Mouse (Mus musculus) kidney, embryonic 15.5 days (tissue): ENCODE results near the gene Ciart. TPM values are rescaled to one million over a fixed set of nuclear protein-coding genes. Genes with fewer than 3 reads are reported as not detected.
"Not testable (repeated sequence)": the region's sequence is repeated elsewhere in the genome, so short reads cannot be mapped to it uniquely, and the experiment has no call there.

Source experiments
- ATAC-seq: fragments of 200-750 bp; cut with Nextera tagmentation; replicated peaks from 2 replicates; pipeline ENCODE4 v1.8.0; 2017; ENCODE audit warnings: moderate TSS enrichment; ENCODE audit not compliant: low FRiP score
- H3K27ac ChIP-seq: fragments of 300-500 bp; sonication (generic); 2 replicates; pipeline ENCODE4 v1.5.1; 2015; ENCODE audit warnings: mild to moderate bottlenecking, inconsistent platforms
- H3K27me3 ChIP-seq: fragments of 300-500 bp; sonication (generic); 2 replicates; pipeline ENCODE4 v1.6.1; 2015; ENCODE audit warnings: inconsistent platforms
- H3K36me3 ChIP-seq: fragments of 300-500 bp; sonication (generic); 2 replicates; pipeline ENCODE4 v1.6.1; 2015; ENCODE audit warnings: inconsistent platforms
- H3K4me1 ChIP-seq: fragments of 300-500 bp; sonication (generic); 2 replicates; pipeline ENCODE4 v1.6.1; 2015; ENCODE audit warnings: inconsistent platforms
- H3K4me2 ChIP-seq: fragments of 300-500 bp; sonication (generic); 2 replicates; pipeline ENCODE4 v1.6.1; 2015; ENCODE audit warnings: moderate library complexity, mild to moderate bottlenecking, inconsistent platforms
- H3K4me3 ChIP-seq: fragments of 300-500 bp; sonication (generic); replicated peaks from 2 replicates; pipeline ENCODE4 v1.5.1; 2015; ENCODE audit warnings: mild to moderate bottlenecking, inconsistent platforms
- H3K9ac ChIP-seq: fragments of 300-500 bp; sonication (generic); 2 replicates; pipeline ENCODE4 v1.6.1; 2015; ENCODE audit warnings: mild to moderate bottlenecking, inconsistent platforms
- H3K9me3 ChIP-seq: fragments of 300-500 bp; sonication (generic); replicated peaks from 2 replicates; pipeline ENCODE4 v1.6.1; 2016; ENCODE audit warnings: inconsistent platforms
- WGBS: fragments of 180-500 bp; shearing (Covaris S2); methylation state at CpG from one replicate; pipeline ENCODE4 v1.1.7; 2015; ENCODE audit warnings: mixed read lengths; 5-methylcytosine and 5-hydroxymethylcytosine counted together
- polyA plus RNA-seq: library from polyadenylated mRNA; unstranded; fragments of >200 nt; fragmentation: Nextera tagmentation; extraction: Ambion mirVana; gene quantifications from 2 replicates; pipeline ENCODE4 v1.2.1, GENCODE M21; 2015

Gene Ciart
- polyA plus RNA-seq, 1 experiment from 2014 or later = 6.6 TPM

GRCm38 (mm10) chr3:95879063-95879462 lies 3.0 kb downstream of the Ciart start:
- Histone ChIP-seq H3K4me2 (no peak overlapping the region), H3K27ac (no peak overlapping the region), H3K36me3 (no peaks in the 10 kb centered on the region), H3K9ac (no peak overlapping the region), H3K9me3 (no peaks in the 10 kb centered on the region), H3K4me1 (peaks cover 19% of the 10 kb centered on the region), H3K27me3 (0 out of 2 replicates have a peak, but pooled peaks cover 4% of the 10 kb centered on the region), H3K4me3 (no peak overlapping the region)
- 92% methylated on average over 4 of the region's 4 CpGs for WGBS
- ATAC-seq = no peak

- H3K9me3 ChIP-seq = no peaks in the 10 kb centered on the region
- ATAC-seq = no peak
- H3K36me3 ChIP-seq = peaks cover 31% of the 10 kb centered on the region
- H3K4me1 ChIP-seq = peaks cover 17% of the 10 kb centered on the region
- WGBS = 72% methylated on average over 7 of the region's 7 CpGs
- peak overlapping the region; percentile 69 for H3K4me2 ChIP-seq
- H3K27me3 ChIP-seq = no peaks in the 10 kb centered on the region
- H3K27ac ChIP-seq = no peak overlapping the region; the same call in 1 of the 2 replicates
- peak overlapping the region; percentile 82 for H3K9ac ChIP-seq
- peak overlapping the region; percentile 74 for H3K4me3 ChIP-seq
Observed at GRCm38 (mm10) chr3:95872048-95872447, 10.0 kb downstream of the Ciart start.

- ATAC-seq = peak; percentile 94
- 0% methylated on average over 33 of the region's 33 CpGs for WGBS
- H3K9me3 ChIP-seq = no peaks in the 10 kb centered on the region
- peak within 1 kb of the TSS; percentile 74 for H3K4me3 ChIP-seq
- H3K27me3 ChIP-seq = no peaks in the 10 kb centered on the region
- H3K36me3 ChIP-seq = peaks cover 37% of the 10 kb centered on the region
- peak within 1 kb of the TSS; percentile 89 for H3K27ac ChIP-seq
- peaks cover 17% of the 10 kb centered on the region for H3K4me1 ChIP-seq
- peak within 1 kb of the TSS; percentile 69 for H3K4me2 ChIP-seq
- peak within 1 kb of the TSS; percentile 82 for H3K9ac ChIP-seq
Observed at GRCm38 (mm10) chr3:95871392-95871867, 10.6 kb downstream of the Ciart start, which contains the start of gene Mrps21. Gene Mrps21, minus strand, starts transcription at chr3:95871519.

GRCm38 (mm10) chr3:95870976-95871375 lies 11.1 kb downstream of the Ciart start:
- 6% methylated on average over 15 of the region's 15 CpGs for WGBS
- ATAC-seq = peak; percentile 37
- Histone ChIP-seq H3K27me3 (no peaks in the 10 kb centered on the region), H3K36me3 (peaks cover 41% of the 10 kb centered on the region), H3K9me3 (no peaks in the 10 kb centered on the region), H3K9ac (peak overlapping the region; percentile 82), H3K4me2 (peak overlapping the region; percentile 69), H3K27ac (peak overlapping the region; percentile 89), H3K4me3 (peak overlapping the region; percentile 74), H3K4me1 (peaks cover 17% of the 10 kb centered on the region)

- Histone ChIP-seq H3K4me1 (peaks cover 17% of the 10 kb centered on the region), H3K9ac (no peak overlapping the region), H3K27me3 (no peaks in the 10 kb centered on the region), H3K9me3 (no peaks in the 10 kb centered on the region), H3K36me3 (peaks cover 67% of the 10 kb centered on the region), H3K4me2 (no peak overlapping the region), H3K4me3 (no peak overlapping the region), H3K27ac (no peak overlapping the region)
- WGBS = 91% methylated on average over 2 of the region's 2 CpGs
- no peak for ATAC-seq
Observed at GRCm38 (mm10) chr3:95867408-95867807, 14.6 kb downstream of the Ciart start.

GRCm38 (mm10) chr3:95866071-95866470 lies 16.0 kb downstream of the Ciart start:
- H3K4me2 ChIP-seq = no peak overlapping the region
- no peak for ATAC-seq
- H3K36me3 ChIP-seq = peaks cover 75% of the 10 kb centered on the region
- no peak overlapping the region for H3K27ac ChIP-seq
- H3K4me1 ChIP-seq = peaks cover 11% of the 10 kb centered on the region; the same call in 1 of the 2 replicates
- 92% methylated on average over 5 of the region's 5 CpGs for WGBS
- H3K4me3 ChIP-seq = no peak overlapping the region
- no peaks in the 10 kb centered on the region for H3K27me3 ChIP-seq
- no peak overlapping the region for H3K9ac ChIP-seq
- no peaks in the 10 kb centered on the region for H3K9me3 ChIP-seq

GRCm38 (mm10) chr3:95865571-95865970 lies 16.5 kb downstream of the Ciart start:
- no peak for ATAC-seq
- H3K27me3 ChIP-seq = no peaks in the 10 kb centered on the region
- H3K36me3 ChIP-seq = peaks cover 75% of the 10 kb centered on the region
- H3K4me2 ChIP-seq = no peak overlapping the region
- no peaks in the 10 kb centered on the region for H3K9me3 ChIP-seq
- no peak overlapping the region for H3K9ac ChIP-seq
- no peak overlapping the region for H3K27ac ChIP-seq
- peaks cover 8% of the 10 kb centered on the region; the same call in 1 of the 2 replicates for H3K4me1 ChIP-seq
- 92% methylated on average over 20 of the region's 20 CpGs for WGBS
- H3K4me3 ChIP-seq = no peak overlapping the region

GRCm38 (mm10) chr3:95865050-95865449 lies 17.0 kb downstream of the Ciart start:
- Histone ChIP-seq H3K4me1 (0 out of 2 replicates have a peak, but pooled peaks cover 3% of the 10 kb centered on the region), H3K9me3 (no peaks in the 10 kb centered on the region), H3K4me2 (no peak overlapping the region), H3K4me3 (no peak overlapping the region), H3K27ac (no peak overlapping the region), H3K27me3 (no peaks in the 10 kb centered on the region), H3K9ac (no peak overlapping the region), H3K36me3 (peaks cover 73% of the 10 kb centered on the region)
- WGBS = 73% methylated on average over 5 of the region's 5 CpGs
- no peak for ATAC-seq

- no peak for ATAC-seq
- Histone ChIP-seq H3K36me3 (peaks cover 58% of the 10 kb centered on the region), H3K9ac (no peak overlapping the region), H3K4me1 (no peaks in the 10 kb centered on the region), H3K9me3 (no peaks in the 10 kb centered on the region), H3K27ac (no peak overlapping the region), H3K4me2 (no peak overlapping the region), H3K27me3 (no peaks in the 10 kb centered on the region), H3K4me3 (no peak overlapping the region)
- WGBS = 75% methylated on average over 7 of the region's 7 CpGs
Observed at GRCm38 (mm10) chr3:95863578-95863977, 18.5 kb downstream of the Ciart start.

GRCm38 (mm10) chr3:95861796-95862195 lies 20.3 kb downstream of the Ciart start:
- Histone ChIP-seq H3K4me2 (no peak overlapping the region), H3K27ac (no peak overlapping the region), H3K27me3 (no peaks in the 10 kb centered on the region), H3K4me3 (no peak overlapping the region), H3K9ac (no peak overlapping the region), H3K36me3 (peaks cover 41% of the 10 kb centered on the region), H3K9me3 (no peaks in the 10 kb centered on the region), H3K4me1 (no peaks in the 10 kb centered on the region)
- 51% methylated on average over 2 of the region's 2 CpGs for WGBS
- no peak for ATAC-seq

- H3K4me2 ChIP-seq = no peak overlapping the region
- H3K4me1 ChIP-seq = peaks cover 4% of the 10 kb centered on the region; the same call in 1 of the 2 replicates
- no peak overlapping the region for H3K4me3 ChIP-seq
- no peak overlapping the region for H3K27ac ChIP-seq
- H3K9me3 ChIP-seq = no peaks in the 10 kb centered on the region
- no peaks in the 10 kb centered on the region for H3K27me3 ChIP-seq
- H3K36me3 ChIP-seq = peaks cover 35% of the 10 kb centered on the region
- WGBS = 74% methylated on average over 10 of the region's 10 CpGs
- no peak overlapping the region for H3K9ac ChIP-seq
- ATAC-seq = no peak
Observed at GRCm38 (mm10) chr3:95861216-95861615, 20.8 kb downstream of the Ciart start.

- WGBS = 78% methylated on average over 3 of the region's 3 CpGs
- no peak overlapping the region for H3K4me2 ChIP-seq
- peaks cover 6% of the 10 kb centered on the region; the same call in 1 of the 2 replicates for H3K4me1 ChIP-seq
- H3K27ac ChIP-seq = no peak overlapping the region
- no peaks in the 10 kb centered on the region for H3K9me3 ChIP-seq
- H3K36me3 ChIP-seq = peaks cover 30% of the 10 kb centered on the region
- no peak overlapping the region for H3K9ac ChIP-seq
- no peaks in the 10 kb centered on the region for H3K27me3 ChIP-seq
- H3K4me3 ChIP-seq = no peak overlapping the region
- ATAC-seq = no peak
Observed at GRCm38 (mm10) chr3:95860323-95860722, 21.7 kb downstream of the Ciart start.

- not testable (repeated sequence) for H3K4me3 ChIP-seq, H3K9me3 ChIP-seq, H3K9ac ChIP-seq, H3K27me3 ChIP-seq, H3K4me2 ChIP-seq, ATAC-seq, H3K27ac ChIP-seq
- WGBS = 85% methylated on average over 3 of the region's 3 CpGs
- H3K36me3 ChIP-seq = peaks cover 20% of the 10 kb centered on the region
- peaks cover 14% of the 10 kb centered on the region for H3K4me1 ChIP-seq
Observed at GRCm38 (mm10) chr3:95858278-95858677, 23.8 kb downstream of the Ciart start.
